Mouse (Mus musculus): ENCODE data around the gene Gnb1. TPM values are rescaled to one million over a fixed set of nuclear protein-coding genes. Genes with fewer than 3 reads are reported as not detected.

Gene Gnb1
- polyA plus RNA-seq, 1 experiment from 2014 or later = 316 TPM

DNA sequence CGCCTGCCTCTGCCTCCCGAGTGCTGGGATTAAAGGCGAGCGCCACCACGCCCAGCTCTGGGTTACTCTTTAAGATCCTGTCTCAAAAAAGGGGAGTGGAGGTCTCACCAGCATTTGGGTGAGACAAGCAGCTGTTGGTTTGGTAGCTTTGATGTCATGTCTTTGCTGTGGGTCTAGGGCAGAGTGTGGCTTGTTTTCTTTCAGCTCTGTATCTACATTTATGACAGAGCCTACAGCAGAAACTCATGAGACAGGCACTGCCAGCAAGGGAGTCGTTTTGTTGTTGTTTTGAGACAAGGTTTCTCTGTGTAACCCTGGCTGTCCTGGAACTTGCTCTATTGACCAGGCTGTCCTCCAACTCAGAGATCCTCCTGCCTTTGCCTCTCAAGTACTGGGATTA, 112.6 kb downstream of the Gnb1 start:
- Histone ChIP-seq H3K4me3 (ENCODE audit: low read length) (no peak overlapping the region), H3K27me3 (ENCODE audit: control insufficient read depth, insufficient read depth, low read length) (no peaks in the 10 kb centered on the region), H3K4me1 (ENCODE audit: control insufficient read depth, insufficient read depth, low read length) (peaks cover 7% of the 10 kb centered on the region), H3K27ac (ENCODE audit: low read length) (no peak overlapping the region), H3K36me3 (ENCODE audit: control insufficient read depth, insufficient read depth) (peaks cover 2% of the 10 kb centered on the region; the same call in 1 of the 2 replicates), H3K4me2 (ENCODE audit: low read depth, low read length) (no peak overlapping the region), H3K9me3 (replicated peaks; ENCODE audit: control insufficient read depth, low read length) (no peaks in the 10 kb centered on the region), H3K9ac (ENCODE audit: low read length) (no peak overlapping the region)
- 88% methylated on average over 6 of the region's 6 CpGs for WGBS
- ATAC-seq (replicated peaks; ENCODE audit: extremely low read depth, insufficient read depth, low FRiP score) = no peak

DNA sequence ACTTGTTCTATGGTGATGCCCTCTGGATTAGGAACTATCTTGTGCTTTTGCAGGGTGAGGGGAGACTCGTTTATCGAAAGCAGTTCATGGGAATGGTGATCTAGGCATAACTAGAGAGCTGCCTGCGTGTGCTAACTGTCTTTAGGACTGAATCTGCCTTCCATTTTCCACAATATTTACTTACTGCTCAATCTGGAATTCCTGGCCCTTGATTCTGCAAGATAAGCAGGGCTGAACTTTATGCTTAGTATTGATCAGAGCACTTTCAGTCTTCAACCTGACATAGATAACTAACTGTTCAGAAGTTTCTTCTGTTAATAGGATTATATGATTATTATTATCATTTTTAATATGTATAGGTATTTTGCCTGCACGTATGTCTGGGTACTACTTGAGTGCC, 114.0 kb downstream of the Gnb1 start:
- Histone ChIP-seq H3K27me3 (ENCODE audit: control insufficient read depth, insufficient read depth, low read length) (no peaks in the 10 kb centered on the region), H3K9ac (ENCODE audit: low read length) (no peak overlapping the region), H3K9me3 (replicated peaks; ENCODE audit: control insufficient read depth, low read length) (no peaks in the 10 kb centered on the region), H3K4me3 (ENCODE audit: low read length) (no peak overlapping the region), H3K36me3 (ENCODE audit: control insufficient read depth, insufficient read depth) (peaks cover 10% of the 10 kb centered on the region; the same call in 1 of the 2 replicates), H3K27ac (ENCODE audit: low read length) (no peak overlapping the region), H3K4me1 (ENCODE audit: control insufficient read depth, insufficient read depth, low read length) (peaks cover 7% of the 10 kb centered on the region), H3K4me2 (ENCODE audit: low read depth, low read length) (no peak overlapping the region)
- ATAC-seq (replicated peaks; ENCODE audit: extremely low read depth, insufficient read depth, low FRiP score) = no peak
- WGBS = 88% methylated on average over 4 of the region's 4 CpGs

DNA sequence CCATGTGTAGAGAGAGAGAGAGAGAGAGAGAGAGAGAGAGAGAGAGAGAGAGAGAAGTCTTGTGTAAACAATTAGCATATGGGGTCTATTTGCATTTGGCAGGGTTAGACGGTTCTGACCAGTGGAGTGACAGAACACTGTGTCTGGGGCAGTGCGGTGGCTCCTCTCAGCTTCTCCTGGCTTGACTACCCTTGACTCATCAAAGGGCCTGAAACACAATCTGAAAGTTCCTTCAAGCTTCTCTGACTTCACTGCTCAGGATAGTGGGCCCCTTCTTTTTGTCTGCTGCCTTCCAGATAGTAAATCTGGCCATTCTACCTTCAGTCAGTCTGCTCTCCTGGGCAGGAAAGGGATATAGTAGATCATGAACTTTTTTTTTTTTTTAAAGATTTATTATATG, 115.7 kb downstream of the Gnb1 start:
- WGBS = 75% methylated on average over 2 of the region's 2 CpGs
- no peak overlapping the region for H3K9ac ChIP-seq (ENCODE audit: low read length)
- H3K27ac ChIP-seq (ENCODE audit: low read length) = no peak overlapping the region
- no peak overlapping the region for H3K4me3 ChIP-seq (ENCODE audit: low read length)
- no peak overlapping the region for H3K4me2 ChIP-seq (ENCODE audit: low read depth, low read length)
- ATAC-seq (replicated peaks; ENCODE audit: extremely low read depth, insufficient read depth, low FRiP score) = no peak
- H3K9me3 ChIP-seq (replicated peaks; ENCODE audit: control insufficient read depth, low read length) = no peaks in the 10 kb centered on the region
- H3K4me1 ChIP-seq (ENCODE audit: control insufficient read depth, insufficient read depth, low read length) = peaks cover 7% of the 10 kb centered on the region
- no peaks in the 10 kb centered on the region for H3K27me3 ChIP-seq (ENCODE audit: control insufficient read depth, insufficient read depth, low read length)
- H3K36me3 ChIP-seq (ENCODE audit: control insufficient read depth, insufficient read depth) = peaks cover 17% of the 10 kb centered on the region

Other genes with a start within 250 kb of the Gnb1 start
- 68.4 and 73.8 TPM in 2 replicates for gene Faap20, start 241.6 kb upstream of the Gnb1 start, polyA plus RNA-seq (2015; fragmentation: Nextera tagmentation; extraction: Ambion mirVana)
- 6.1 and 7.1 TPM in 2 replicates for gene Prkcz, start 130.0 kb upstream of the Gnb1 start, polyA plus RNA-seq (2015; fragmentation: Nextera tagmentation; extraction: Ambion mirVana)
- gene Gabrd, start 93.2 kb upstream of the Gnb1 start, polyA plus RNA-seq (2015; fragmentation: Nextera tagmentation; extraction: Ambion mirVana) = 0.12 TPM in 1 of 2 replicates, not detected in the other
- 0.64 and 1.0 TPM in 2 replicates for gene Cfap74, start 82.2 kb upstream of the Gnb1 start, polyA plus RNA-seq (2015; fragmentation: Nextera tagmentation; extraction: Ambion mirVana)
- gene Tmem52, start 22.2 kb upstream of the Gnb1 start, polyA plus RNA-seq (2015; fragmentation: Nextera tagmentation; extraction: Ambion mirVana) = not detected in 2 replicates
- 52.4 and 52.8 TPM in 2 replicates for gene Nadk, start 71.0 kb downstream of the Gnb1 start, polyA plus RNA-seq (2015; fragmentation: Nextera tagmentation; extraction: Ambion mirVana)
- 5.7 and 5.8 TPM in 2 replicates for gene Slc35e2, start 110.1 kb downstream of the Gnb1 start, polyA plus RNA-seq (2015; fragmentation: Nextera tagmentation; extraction: Ambion mirVana)
- gene Cdk11b, start 133.5 kb downstream of the Gnb1 start, polyA plus RNA-seq (2015; fragmentation: Nextera tagmentation; extraction: Ambion mirVana) = 38.3 and 44.8 TPM in 2 replicates
- not detected in 2 replicates for gene Gm10563, start 154.0 kb downstream of the Gnb1 start, polyA plus RNA-seq (2015; fragmentation: Nextera tagmentation; extraction: Ambion mirVana)
- gene Mmp23, start 162.0 kb downstream of the Gnb1 start, polyA plus RNA-seq (2015; fragmentation: Nextera tagmentation; extraction: Ambion mirVana) = 56.6 and 63.4 TPM in 2 replicates
- 18.2 and 19.6 TPM in 2 replicates for gene Mib2, start 177.8 kb downstream of the Gnb1 start, polyA plus RNA-seq (2015; fragmentation: Nextera tagmentation; extraction: Ambion mirVana)
- 1.1 and 1.4 TPM in 2 replicates for gene Fndc10, start 203.0 kb downstream of the Gnb1 start, polyA plus RNA-seq (2015; fragmentation: Nextera tagmentation; extraction: Ambion mirVana)
- 106 and 111 TPM in 2 replicates for gene Ssu72, start 213.4 kb downstream of the Gnb1 start, polyA plus RNA-seq (2015; fragmentation: Nextera tagmentation; extraction: Ambion mirVana)
- gene Tmem240, start 243.4 kb downstream of the Gnb1 start, polyA plus RNA-seq (2015; fragmentation: Nextera tagmentation; extraction: Ambion mirVana) = 0.54 and 0.59 TPM in 2 replicates